Mouse (Mus musculus) right cerebral cortex, adult 2 months (tissue): ENCODE measurements around the gene Gmds.

Source experiments
- DNase-seq, 2 experiments: peaks; one replicate each; pipeline ENCODE4 v3.0.0; 2021 to 2022; ENCODE audit warnings: low spot score in 2 of 2

Gmds gene

DNA sequence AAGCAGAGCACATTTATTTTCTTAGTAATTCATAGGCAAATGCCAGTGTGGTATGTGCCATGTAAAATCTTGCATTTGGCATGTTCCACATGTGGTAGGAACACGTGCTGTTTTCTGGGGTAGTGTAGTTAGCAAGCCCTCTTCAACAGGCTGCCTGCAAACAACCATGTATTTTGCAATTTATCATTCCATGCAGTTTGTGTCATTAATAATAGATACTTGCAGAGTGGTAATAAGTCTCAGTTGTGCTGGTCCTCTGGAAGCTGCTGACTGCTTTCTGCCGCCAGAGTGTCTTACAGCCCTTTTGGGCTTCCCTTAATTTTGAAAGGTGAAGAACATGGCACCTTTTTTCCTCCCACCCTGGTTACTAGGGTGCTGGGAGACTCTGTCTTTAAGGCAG, 525.8 kb downstream of the Gmds start:
- DNase-seq = no peak

DNA sequence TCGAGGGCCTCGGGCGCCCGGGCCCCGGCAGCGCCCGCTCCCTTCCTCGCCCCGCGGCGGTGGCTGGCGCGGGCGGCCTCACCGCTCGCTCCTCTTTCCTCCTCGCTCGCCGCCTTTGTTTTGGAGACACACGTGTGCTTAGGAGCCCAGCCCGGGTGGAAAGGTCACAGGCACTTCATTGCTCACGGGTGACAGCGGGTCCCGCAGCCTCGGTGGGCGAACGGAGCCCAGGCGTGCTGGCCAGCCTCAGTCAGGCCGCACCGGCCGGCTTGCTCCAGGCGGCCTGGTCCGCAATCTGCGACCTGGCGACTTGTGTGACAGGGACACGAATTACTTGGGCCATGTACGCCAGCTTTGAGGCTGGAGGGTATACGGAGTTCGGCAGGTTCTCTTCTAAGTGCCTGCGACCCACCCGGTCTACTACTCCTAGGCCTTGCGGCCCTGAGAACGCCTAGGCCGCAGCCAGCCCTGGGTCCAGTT, 527.0 kb downstream of the Gmds start:
- no peak for DNase-seq

DNA sequence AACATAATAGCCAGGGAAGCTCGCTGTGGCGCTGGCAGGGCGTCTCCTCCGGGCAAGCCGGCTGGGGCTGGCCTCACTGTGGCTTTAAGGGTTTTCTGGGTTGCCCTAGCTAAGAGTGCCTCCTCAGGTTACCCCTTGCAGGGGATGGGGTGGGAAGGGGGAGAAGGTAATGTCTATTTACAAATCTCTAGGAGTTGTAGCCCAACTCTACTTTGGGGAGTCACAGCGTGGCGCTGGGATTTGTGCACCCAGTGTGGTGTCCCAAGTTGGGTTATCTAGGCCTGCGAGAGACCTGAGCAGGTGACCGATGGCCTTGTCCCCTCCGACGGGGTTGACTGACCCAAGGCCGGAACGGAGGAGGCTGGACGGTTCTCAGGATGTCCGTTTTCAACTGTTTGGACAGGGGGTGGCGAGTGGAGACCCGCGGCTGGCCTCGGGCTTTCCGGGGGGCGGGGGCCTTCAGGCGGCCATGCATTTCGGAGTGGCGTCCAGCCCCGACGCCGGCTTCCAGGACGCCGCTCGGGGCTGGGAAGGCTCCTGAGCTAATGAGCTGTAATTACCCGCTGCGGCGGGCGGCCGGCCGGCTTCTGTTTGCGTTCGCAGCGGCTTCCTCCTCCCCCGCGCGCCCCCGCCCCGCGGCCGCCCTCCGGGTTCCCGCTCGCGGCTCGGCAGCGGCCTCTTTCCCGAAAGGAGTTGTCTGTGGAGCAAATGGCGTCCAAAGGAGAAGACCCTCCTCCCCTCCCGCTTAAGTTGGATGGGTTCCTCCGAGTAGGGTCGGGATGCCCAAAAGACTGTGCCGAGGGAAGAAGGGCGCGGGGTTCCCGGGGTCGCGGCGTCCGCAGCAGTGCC, 527.6 kb downstream of the Gmds start:
- no peak for DNase-seq

DNA sequence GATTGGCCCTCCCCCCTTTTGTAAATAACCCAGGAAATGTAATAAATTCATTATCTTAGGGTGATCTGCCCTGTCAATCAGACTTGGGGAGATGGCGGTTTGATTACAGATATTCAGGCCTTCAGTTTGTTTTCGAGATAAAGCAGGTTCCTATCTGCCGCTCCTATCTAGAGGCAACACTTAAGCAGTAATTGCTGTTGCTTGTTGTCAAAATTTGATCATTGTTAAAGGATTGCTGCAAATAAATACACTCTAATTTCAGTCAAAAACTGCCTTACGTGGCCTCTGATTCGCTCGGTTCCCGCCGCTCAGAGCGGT, 528.2 kb downstream of the Gmds start:
- DNase-seq = no peak

DNA sequence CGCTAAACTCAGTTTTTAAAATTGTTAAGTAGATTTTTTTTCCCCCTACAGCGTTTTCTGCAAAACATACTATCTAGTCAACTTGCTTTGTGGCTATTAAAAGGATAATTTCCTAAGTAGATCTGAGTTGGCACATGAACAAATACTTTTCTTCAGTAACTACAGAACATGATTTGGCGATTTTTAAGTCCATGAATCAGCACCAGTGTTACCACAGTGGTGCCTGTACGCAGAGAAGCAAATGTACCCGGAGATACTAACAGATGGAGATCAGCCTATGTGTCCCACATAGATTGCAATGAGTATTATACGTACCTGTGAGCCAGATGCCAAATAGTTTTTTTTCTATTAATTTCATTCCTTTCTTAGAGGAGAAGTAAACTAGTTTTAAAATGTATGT, 528.8 kb downstream of the Gmds start:
- no peak for DNase-seq

DNA sequence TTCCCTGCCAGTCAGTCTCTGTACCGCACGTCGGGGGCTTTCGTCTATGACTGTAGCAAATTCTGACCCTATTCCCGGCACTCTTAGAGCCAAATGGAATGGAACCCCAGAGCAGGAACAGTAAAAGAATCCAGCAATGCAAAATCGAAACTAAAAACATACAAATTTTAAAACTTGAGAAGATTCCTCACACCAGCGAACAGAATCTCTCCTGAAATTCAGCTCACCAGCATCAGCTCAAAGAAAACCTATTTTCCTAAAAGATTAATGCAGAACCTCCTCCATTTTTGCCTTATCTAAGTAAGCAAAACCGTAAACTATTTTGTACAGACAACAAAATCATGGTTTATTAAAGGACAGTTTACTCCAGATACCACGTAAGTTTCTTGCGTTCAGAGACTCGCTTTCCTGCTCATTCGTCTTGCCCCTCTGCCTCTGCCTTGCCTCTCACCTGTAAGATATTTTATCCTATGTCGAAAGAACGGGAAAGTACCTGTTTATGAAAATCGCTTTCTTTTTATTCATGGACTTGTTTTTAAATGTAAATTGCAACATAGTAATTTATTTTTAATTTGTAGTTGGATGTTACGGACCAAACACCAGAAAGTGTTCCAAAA, 529.6 kb downstream of the Gmds start:
- no peak for DNase-seq

DNA sequence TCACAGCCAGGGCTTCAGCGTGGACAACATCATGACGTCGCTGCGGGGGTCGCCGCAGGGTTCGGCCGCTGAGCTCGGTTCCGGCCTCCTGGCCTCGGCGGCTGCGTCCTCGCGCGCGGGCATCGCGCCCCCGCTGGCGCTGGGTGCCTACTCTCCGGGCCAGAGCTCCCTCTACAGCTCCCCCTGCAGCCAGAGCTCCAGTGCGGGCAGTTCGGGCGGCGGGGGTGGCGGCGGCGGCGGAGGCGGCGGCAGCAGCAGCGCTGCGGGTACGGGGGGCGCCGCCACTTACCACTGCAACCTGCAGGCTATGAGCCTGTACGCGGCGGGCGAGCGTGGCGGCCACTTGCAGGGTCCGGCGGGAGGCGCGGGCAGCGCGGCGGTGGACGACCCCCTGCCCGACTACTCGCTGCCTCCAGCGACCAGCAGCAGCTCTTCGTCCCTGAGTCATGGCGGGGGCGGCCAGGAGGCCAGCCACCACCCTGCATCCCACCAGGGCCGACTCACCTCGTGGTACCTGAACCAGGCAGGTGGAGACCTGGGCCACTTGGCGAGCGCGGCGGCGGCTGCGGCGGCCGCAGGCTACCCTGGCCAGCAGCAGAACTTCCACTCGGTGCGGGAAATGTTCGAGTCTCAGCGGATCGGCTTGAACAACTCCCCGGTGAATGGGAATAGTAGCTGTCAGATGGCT, 530.3 kb downstream of the Gmds start:
- DNase-seq = no peak

DNA sequence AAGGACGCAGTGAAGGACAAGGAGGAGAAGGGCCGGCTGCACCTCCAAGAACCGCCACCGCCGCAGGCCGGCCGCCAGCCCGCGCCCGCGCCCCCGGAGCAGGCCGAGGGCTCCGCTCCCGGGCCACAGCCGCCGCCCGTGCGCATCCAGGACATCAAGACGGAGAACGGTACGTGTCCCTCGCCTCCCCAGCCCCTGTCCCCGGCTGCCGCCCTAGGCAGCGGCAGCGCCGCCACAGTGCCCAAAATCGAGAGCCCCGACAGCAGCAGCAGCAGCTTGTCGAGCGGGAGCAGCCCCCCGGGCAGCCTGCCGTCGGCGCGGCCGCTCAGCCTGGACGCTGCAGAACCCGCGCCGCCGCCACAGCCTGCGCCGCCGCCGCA, 530.8 kb downstream of the Gmds start:
- DNase-seq = no peak

DNA sequence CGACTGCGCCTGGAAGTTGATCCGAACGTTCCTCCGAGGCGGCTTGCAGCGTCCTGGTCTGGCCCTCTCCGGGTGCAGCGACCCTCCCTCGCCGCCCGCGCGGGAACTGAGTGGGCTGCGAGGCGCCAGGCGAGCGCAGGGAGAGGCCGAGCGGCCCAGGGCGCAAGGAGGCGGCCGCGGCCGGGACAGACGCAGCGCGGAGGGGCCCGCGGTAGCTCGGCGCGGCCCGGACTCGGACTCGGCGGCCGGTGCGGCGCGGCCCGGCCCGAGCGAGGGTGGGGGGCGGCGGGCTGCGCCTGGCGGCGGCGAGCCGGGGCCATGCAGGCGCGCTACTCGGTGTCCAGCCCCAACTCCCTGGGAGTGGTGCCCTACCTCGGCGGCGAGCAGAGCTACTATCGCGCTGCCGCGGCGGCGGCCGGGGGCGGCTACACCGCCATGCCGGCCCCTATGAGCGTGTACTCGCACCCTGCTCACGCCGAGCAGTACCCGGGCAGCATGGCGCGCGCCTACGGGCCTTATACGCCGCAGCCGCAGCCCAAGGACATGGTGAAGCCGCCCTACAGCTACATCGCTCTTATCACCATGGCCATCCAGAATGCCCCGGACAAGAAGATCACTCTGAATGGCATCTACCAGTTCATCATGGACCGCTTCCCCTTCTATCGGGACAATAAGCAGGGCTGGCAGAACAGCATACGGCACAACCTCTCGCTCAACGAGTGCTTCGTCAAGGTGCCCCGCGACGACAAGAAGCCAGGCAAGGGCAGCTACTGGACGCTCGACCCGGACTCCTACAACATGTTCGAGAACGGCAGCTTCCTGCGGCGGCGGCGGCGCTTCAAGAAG, 531.4 kb downstream of the Gmds start:
- DNase-seq = no peak

DNA sequence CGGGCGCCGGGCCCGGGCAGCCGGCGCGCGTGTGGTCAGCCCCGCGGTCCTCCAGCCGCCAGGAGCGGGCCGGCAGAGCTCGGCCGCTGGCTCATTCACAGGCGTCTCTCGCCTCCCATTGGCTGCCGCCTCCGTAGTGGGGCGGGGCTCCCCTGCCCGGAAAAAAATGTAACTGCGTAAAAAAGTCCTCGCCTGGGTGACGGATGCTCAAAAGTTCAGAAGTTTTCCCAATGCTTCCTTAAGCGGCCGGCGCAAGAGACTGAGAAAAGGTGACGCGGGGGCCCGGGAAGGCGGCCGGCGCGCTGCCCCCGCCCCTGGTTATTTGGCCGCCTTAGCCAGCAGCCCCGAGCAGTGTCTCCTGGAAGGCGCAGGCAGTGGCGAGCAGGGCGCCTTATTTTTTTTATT, 532.1 kb downstream of the Gmds start, which contains the start of gene Foxc1:
TSS of gene Foxc1 (plus strand) at position 206 of the 405 bp plus-strand sequence.
- peak; percentile 58 to 62 for DNase-seq

DNA sequence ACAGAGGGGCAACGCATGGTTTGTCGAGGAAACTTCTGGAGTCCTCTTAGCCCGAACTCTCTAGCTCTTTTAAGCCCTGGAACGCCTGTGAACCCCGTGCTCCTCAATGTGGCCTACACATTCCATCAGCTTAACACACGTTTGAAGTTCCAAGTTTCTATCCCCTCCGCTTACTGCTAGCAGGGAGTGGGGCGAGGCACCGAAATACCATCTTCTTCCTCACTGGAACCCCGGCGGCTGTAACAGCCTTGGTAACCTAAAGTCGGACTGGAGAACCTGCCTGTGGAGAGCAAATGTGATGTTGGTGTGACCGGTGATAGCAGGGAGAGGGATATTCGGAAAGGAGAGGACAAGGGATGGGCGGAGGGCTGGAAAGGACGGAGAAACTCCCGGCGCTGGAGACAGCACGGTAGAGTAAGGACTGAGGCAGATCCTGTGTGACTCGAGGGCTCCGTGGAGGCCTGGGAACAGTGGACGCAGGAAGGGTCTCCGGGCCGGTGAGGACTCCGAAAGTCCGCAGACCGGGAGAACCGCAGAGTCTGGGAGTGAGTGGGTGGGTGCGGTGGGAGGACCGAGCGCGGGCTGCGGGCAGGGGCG, 532.6 kb downstream of the Gmds start:
- DNase-seq = no peak

DNA sequence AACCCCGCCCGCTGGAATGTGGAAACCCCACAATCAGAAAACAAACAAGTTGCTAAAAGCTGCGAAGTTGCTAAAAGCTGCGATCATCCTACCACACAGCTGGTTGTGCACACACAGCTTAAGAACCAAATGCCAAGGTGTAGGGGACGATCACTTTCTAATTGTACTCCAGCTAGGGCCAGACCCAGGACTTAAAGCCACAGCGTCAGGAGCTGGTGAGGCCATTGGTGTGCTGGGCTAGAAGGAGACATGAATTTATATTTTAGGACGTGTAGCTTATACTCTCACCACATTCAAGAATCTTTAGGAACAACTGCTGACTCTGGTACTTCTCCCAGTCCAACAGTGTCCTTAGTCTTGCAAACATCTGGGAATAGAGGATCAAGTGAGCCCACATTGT, 534.0 kb downstream of the Gmds start:
- no peak for DNase-seq

DNA sequence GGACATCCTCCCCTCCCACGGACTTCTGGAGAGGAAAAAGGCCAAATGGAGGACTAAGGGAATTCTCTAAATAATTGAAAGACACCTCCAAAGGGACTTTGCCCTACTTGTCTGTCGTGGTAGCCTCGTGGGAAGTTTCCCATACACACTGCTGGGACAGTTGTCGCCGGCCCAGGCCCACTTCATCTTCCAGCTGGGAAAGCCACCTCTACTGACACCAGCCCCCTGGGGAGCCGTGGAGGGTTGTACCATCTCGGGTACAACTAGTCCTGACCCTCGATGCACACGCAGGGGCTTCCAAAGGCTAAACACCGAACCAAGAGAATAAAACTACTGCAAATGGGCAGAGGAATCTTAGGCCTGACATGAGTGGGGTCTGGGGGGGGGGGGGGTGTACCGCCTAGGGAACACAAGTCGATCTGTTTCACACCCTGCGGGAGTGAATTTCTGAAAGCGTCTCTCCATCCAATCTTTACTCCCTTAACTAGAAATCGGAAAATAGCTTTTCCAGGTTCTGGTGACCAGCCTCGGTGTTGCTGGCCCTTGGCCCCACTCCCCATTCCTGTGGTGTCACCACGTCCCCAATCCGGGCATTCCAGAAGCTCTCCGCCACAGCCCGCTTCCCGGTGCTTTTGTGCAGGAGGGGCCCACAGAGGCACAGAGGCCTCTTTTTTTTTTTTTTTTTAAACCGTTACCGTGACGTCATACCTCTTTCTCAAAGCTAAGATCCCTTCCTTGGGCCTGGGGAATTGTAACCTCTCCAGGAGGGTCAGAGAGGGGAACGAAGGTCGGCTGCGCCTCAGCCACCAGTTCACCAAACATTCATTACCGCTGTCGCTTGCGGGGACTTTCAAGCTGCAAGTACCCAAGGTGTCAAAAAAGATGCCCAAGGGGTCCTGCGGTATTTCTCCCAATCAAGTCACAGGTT, 535.1 kb downstream of the Gmds start:
- DNase-seq = no peak

DNA sequence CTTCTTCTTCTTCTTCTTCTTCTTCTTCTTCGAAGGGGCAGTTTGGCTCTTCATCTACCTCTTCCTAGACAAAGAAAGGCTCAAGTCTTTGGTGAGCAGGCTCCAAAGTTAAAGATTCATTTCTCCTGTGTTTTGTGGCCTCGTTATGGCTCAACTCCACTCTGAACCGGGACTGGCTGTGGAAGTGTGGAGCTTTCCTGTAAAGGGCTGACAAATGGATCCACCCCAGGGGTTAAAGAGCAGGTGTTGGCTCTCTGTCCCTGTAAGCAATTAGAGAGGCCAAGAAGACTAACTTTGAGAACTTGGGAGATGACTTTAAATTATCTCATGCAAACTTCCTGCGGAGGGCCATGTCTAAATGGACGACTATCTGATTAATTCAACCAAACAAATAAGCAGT, 536.1 kb downstream of the Gmds start:
- no peak for DNase-seq

DNA sequence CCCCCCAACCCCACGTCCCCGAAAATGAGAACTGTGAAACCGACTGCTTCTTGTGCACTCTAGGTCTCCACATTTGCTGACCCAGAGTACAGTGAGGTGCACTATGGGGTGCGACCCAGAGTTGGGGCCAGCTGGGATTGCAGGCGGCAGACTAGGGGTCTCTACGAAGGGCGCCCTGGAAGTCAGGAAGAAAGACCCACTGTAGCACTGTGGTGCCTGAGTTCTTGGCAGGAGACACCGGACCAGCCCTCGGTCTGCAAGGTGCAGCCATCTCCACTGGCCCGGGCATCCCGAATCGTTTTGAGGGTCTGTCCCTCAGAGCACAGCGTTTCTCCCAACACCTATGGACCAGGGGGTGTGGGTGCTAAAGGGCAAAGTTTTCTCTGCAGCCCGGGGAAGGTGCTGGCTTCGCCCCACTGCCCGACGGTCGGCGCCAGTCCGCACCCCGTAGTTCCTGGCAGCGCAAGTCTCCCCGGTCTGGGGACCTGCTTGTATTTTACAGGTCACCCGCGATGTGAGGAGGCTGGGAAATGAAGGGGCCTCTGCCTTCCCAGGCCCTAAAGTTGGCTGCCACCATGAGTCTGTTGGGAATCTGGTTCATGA, 536.7 kb downstream of the Gmds start:
- DNase-seq = no peak

DNA sequence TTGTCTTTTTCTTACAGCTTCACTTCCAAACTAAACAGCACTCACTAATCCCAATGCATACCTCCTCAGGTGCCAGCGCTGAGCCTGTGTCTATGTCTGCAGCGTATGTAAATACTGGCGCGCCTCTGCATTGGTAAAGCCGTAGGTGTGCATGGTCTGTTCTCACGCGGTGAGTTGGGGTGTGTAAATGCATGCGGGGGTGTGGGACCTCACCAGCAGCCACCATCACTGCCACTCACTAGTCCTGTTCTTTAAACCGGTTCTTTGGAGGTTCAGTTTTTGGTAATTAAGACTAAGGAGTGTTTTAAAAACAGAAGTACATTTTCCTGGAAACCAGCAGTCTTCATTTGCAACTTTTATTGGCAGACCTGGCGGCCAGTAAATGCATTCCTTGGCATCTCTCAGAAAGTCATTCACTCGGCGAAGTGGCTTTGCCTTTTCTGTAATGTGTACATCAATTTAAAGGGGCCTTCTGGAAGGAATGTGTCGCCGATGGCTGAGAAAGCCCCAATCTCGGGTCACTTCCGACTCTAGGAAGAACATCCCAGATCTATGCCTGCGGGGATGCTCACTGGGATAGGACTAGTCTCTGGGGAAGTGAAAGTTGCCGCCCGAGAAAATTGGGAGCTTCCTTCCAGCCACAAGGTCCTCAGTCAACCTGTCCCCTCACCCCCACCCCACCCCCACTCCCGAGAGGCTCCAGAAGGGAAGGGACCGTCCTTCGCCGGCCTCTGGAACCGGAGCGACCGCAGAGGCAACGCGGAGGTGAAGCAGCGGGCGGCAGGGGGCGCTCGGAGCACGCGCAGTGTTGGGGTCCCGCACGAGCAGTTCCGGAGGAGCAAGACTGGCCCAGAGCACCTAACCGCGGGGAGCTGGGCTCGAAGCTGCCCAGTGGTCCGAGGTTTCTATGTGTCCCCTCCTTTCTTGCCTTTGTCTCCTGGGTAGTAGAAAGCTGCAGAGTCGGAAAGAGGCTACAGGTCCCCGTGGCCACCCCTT, 537.7 kb downstream of the Gmds start:
- peak; percentile 82 to 84 for DNase-seq

DNA sequence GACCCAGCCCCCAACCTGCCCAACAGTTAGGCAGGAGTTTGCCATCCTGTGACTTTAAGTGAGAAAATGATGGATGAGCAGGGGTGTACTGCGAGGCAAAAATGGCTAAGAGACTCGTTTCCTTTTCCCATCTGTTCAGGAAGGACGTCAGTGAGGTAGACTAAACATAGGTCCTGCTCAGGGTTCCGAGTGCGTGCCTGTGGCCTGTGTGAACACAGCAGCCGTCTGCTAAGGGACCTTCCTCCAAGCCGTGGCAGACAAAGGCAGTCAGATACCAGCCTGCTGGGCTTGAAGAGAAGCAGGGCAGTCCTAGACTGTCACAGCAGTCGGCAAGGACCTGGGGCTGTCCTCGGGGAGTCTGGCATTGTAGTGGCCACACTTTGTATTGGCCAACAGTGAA, 540.5 kb downstream of the Gmds start:
- DNase-seq = no peak

DNA sequence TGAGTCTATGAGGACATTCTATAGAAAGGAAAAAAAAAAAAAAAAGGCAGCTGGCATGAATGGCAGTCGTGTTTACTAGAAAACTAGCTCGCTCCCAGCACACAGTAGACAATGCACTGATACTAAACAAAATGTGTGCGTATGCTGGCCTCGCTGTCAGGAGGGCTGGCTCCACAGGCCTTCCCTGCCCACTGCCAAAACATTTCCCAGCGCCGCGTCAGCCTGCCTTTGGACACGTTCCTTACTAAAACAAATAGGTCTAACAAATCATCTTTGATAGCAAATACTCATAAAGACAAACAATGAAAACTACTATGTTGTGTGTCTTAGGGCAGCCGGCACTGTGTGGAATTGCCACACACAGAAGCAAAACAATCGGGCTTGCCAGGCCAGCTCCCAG, 541.2 kb downstream of the Gmds start:
- no peak for DNase-seq

DNA sequence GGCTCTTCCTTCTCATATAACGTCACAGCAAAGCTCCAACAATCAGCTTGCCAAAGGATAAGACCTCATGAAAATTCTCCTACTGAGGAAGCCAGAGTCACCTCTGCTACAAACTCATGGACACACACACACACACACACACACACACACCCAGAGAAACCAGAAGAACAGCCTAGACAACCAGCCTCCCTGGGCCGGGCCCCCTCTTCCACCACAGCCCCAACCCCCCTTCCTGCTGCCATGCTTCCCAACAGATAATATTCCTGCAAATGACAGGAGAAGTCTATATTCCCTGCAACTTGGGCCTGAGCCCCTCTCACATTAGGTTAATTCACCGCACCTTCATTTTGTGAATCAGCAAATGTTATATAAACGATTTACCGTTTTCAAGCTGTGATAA, 545.4 kb downstream of the Gmds start:
- DNase-seq = no peak
